Mouse (Mus musculus) stomach, postnatal 0 days (tissue): ENCODE results near the gene Sfxn5. TPM values are rescaled to one million over a fixed set of nuclear protein-coding genes. Genes with fewer than 3 reads are reported as not detected.

Experiments
- ATAC-seq: fragments of 200-750 bp; cut with Nextera tagmentation; 2 replicates; pipeline ENCODE4 v1.8.0; 2017; ENCODE audit not compliant: low FRiP score, low TSS enrichment
- DNase-seq: peaks from one replicate; pipeline ENCODE4 v3.0.0-alpha.2; 2016; ENCODE audit warnings: low spot score
- H3K27ac ChIP-seq: fragments of 300-500 bp; sonication (generic); replicated peaks from 2 replicates; pipeline ENCODE4 v1.5.1; 2014; ENCODE audit warnings: mild to moderate bottlenecking, control low read depth
- H3K27me3 ChIP-seq: fragments of 300-500 bp; sonication (generic); 2 replicates; pipeline ENCODE4 v1.6.1; 2014; ENCODE audit warnings: low read length; ENCODE audit not compliant: control insufficient read depth, insufficient read depth
- H3K36me3 ChIP-seq: fragments of 300-500 bp; sonication (generic); 2 replicates; pipeline ENCODE4 v1.6.1; 2014; ENCODE audit warnings: low read length, mixed read lengths; ENCODE audit not compliant: control insufficient read depth, insufficient read depth
- H3K4me1 ChIP-seq: fragments of 300-500 bp; sonication (generic); replicated peaks from 2 replicates; pipeline ENCODE4 v1.6.1; 2014; ENCODE audit warnings: antibody characterized with exemption; ENCODE audit not compliant: control insufficient read depth, insufficient read depth
- H3K4me2 ChIP-seq: fragments of 300-500 bp; sonication (generic); replicated peaks from 2 replicates; pipeline ENCODE4 v1.6.1; 2014; ENCODE audit warnings: low read depth, mild to moderate bottlenecking, control low read depth, moderate library complexity
- H3K4me3 ChIP-seq: fragments of 300-500 bp; sonication (generic); 2 replicates; pipeline ENCODE4 v1.5.1; 2014; ENCODE audit warnings: low read depth, low read length, control low read depth
- H3K9ac ChIP-seq: fragments of 300-500 bp; sonication (generic); 2 replicates; pipeline ENCODE4 v1.6.1; 2014; ENCODE audit warnings: mild to moderate bottlenecking, low read length, control low read depth, mixed read lengths
- H3K9me3 ChIP-seq: fragments of 300-500 bp; sonication (generic); 2 replicates; pipeline ENCODE4 v1.6.1; 2016; ENCODE audit warnings: low read length; ENCODE audit not compliant: control insufficient read depth
- CTCF ChIP-seq: IDR thresholded peaks from 2 replicates; pipeline ENCODE4 v1.5.1; 2016; ENCODE audit warnings: antibody characterized with exemption, low read depth, mild to moderate bottlenecking, moderate library complexity
- EP300 ChIP-seq: optimal IDR thresholded peaks from 2 replicates; pipeline ENCODE3; 2016; ENCODE audit warnings: antibody characterized with exemption
- WGBS: fragments of 180-500 bp; shearing (Covaris S2); extraction: QIAGEN DNeasy Blood & Tissue Kit; methylation state at CpG from one replicate; pipeline ENCODE4 v1.1.7; 2014; 5-methylcytosine and 5-hydroxymethylcytosine counted together
- polyA plus RNA-seq: library from polyadenylated mRNA; unstranded; fragments of >200 nt; fragmentation: Nextera tagmentation; extraction: Ambion mirVana; gene quantifications from 2 replicates; pipeline ENCODE4 v1.2.1, GENCODE M21; 2015

Sfxn5 gene
- polyA plus RNA-seq, 1 experiment from 2014 or later: 8.4 TPM

GRCm38 (mm10) chr6:85189911-85190591 is 143.2 kb downstream of the Sfxn5 start:
- H3K27me3 ChIP-seq: peaks cover 39% of the 10 kb centered on the region
- H3K27ac ChIP-seq: no peak overlapping the region
- ATAC-seq: no peak
- H3K4me3 ChIP-seq: peak overlapping the region; percentile 40
- H3K4me1 ChIP-seq: no peaks in the 10 kb centered on the region
- H3K4me2 ChIP-seq: peak overlapping the region; percentile 57
- WGBS: under 1% methylated on average over 52 of the region's 52 CpGs
- no peaks in the 10 kb centered on the region for H3K36me3 ChIP-seq
- H3K9ac ChIP-seq: no peak overlapping the region
- H3K9me3 ChIP-seq: no peaks in the 10 kb centered on the region
- DNase-seq: peak; percentile 27
- TF ChIP-seq EP300: no peak
- TF ChIP-seq CTCF: no peak

GRCm38 (mm10) chr6:85189361-85189760 is 143.9 kb downstream of the Sfxn5 start:
- Histone ChIP-seq H3K36me3 (no peaks in the 10 kb centered on the region), H3K4me1 (no peaks in the 10 kb centered on the region), H3K4me2 (no peak overlapping the region), H3K9ac (no peak overlapping the region), H3K4me3 (no peak overlapping the region; the same call in 1 of the 2 replicates), H3K27ac (no peak overlapping the region), H3K27me3 (peaks cover 35% of the 10 kb centered on the region), H3K9me3 (no peaks in the 10 kb centered on the region)
- ATAC-seq (no peak), DNase-seq (no peak)
- 14% methylated on average over 14 of the region's 14 CpGs for WGBS
- no peak for TF ChIP-seq EP300
- TF ChIP-seq CTCF: no peak

- H3K27ac ChIP-seq: no peak overlapping the region
- H3K36me3 ChIP-seq: no peaks in the 10 kb centered on the region
- ATAC-seq (no peak), DNase-seq (no peak)
- peak overlapping the region; percentile 35; the same call in 1 of the 2 replicates for H3K4me3 ChIP-seq
- no peak for TF ChIP-seq CTCF
- TF ChIP-seq EP300: no peak
- WGBS: 4% methylated on average over 39 of the region's 39 CpGs
- H3K9me3 ChIP-seq: no peaks in the 10 kb centered on the region
- H3K27me3 ChIP-seq: peaks cover 35% of the 10 kb centered on the region
- H3K9ac ChIP-seq: no peak overlapping the region
- no peaks in the 10 kb centered on the region for H3K4me1 ChIP-seq
- peak overlapping the region; percentile 53; the same call in 1 of the 2 replicates for H3K4me2 ChIP-seq
Measured at GRCm38 (mm10) chr6:85188256-85189110, 144.7 kb downstream of the Sfxn5 start.

- peak within 1 kb of the TSS; percentile 35 for H3K4me3 ChIP-seq
- DNase-seq (peak; percentile 70), ATAC-seq (peak; percentile 62)
- H3K4me1 ChIP-seq: no peaks in the 10 kb centered on the region
- no peaks in the 10 kb centered on the region for H3K9me3 ChIP-seq
- no peaks in the 10 kb centered on the region for H3K36me3 ChIP-seq
- H3K9ac ChIP-seq: no peak within 1 kb of the TSS
- H3K4me2 ChIP-seq: peak within 1 kb of the TSS; percentile 53
- no peak for TF ChIP-seq CTCF
- TF ChIP-seq EP300: no peak
- H3K27me3 ChIP-seq: peaks cover 35% of the 10 kb centered on the region
- no peak within 1 kb of the TSS for H3K27ac ChIP-seq
- 1% methylated on average over 68 of the region's 81 CpGs for WGBS
Measured at GRCm38 (mm10) chr6:85187340-85188211, 145.6 kb downstream of the Sfxn5 start, which contains the start of gene Emx1. TSS of gene Emx1 (plus strand) at chr6:85187438.

GRCm38 (mm10) chr6:85186744-85187059 is 146.5 kb downstream of the Sfxn5 start:
- TF ChIP-seq EP300 (no peak), CTCF (no peak)
- DNase-seq: no peak
- ATAC-seq: no peak
- H3K36me3 ChIP-seq: no peaks in the 10 kb centered on the region
- H3K4me2 ChIP-seq: no peak overlapping the region
- WGBS: 3% methylated on average over 15 of the region's 15 CpGs
- H3K4me1 ChIP-seq: no peaks in the 10 kb centered on the region
- H3K27me3 ChIP-seq: peaks cover 28% of the 10 kb centered on the region
- no peak overlapping the region for H3K4me3 ChIP-seq
- H3K9me3 ChIP-seq: no peaks in the 10 kb centered on the region
- no peak overlapping the region for H3K27ac ChIP-seq
- H3K9ac ChIP-seq: no peak overlapping the region
